Mouse (Mus musculus): ENCODE measurements around the gene Atp5d. TPM values are rescaled to one million over a fixed set of nuclear protein-coding genes. Genes with fewer than 3 reads are reported as not detected.

Atp5d gene
- total RNA-seq, 1 experiment = 226 TPM

DNA sequence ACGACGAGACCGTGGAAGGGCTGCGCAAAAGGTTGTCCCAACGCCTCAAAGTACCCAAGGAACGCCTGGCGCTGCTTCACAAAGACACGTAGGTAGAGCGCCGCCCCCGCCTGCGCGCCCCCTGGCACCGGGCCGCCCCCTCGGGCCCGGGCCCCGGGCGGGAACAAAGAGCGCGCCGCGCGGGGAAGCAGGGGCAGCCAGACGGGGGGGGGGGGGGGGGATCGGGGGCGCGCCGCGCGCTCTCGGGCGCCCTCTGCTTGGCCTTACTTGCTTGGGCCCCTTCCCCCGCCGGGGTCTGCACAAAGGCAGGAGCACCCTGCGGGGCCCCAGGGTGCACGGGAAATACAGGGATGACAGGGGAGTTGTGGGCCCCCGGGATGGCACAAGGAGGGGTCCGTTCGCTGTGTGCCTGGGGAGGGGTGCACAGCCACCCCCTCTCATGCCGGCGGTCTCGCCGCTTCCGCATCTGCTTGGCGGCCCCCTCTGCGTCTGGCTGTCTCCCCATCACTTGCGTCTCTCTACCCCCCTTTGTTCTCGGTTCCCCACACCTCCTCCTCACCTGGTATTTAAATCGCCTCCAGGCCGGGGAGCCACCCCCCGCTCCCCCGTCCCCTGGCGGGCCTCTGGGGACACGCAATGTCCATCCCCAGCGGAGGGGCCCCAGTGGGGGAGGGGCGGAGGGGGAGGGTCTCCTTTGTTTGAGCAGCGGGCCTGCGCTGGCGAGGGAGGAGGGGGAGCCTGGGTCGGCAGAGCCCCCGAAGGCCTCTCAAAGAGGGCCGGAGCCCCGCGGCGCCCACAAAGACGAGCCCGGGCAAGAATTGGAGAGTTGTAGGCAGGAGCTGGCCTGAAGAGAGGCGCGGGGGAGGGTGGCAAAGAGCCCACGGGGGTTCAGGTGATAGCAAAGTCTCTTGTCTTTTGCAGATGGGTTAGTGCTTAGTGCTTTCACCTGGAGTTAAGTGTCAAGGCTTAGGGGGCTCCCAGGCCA, 12.1 kb downstream of the Atp5d start:
- DNase-seq (ENCODE audit: low read depth, low spot score) = no peak
- in situ Hi-C loops (cut with MboI; ENCODE audit: low sequenced_read_pairs in 2 of 2, unreplicated experiment in 2 of 2) = no loop called here
- H3K36me3 ChIP-seq (ENCODE audit: control insufficient read depth, insufficient read depth, low read length, poor library complexity, severe bottlenecking) = peaks cover 48% of the 10 kb centered on the region
- no peak for TF ChIP-seq ZC3H11A (IDR thresholded peaks at IDR 0.05; ENCODE audit: borderline replicate concordance, low read depth, low read length)
- H3K4me3 ChIP-seq (ENCODE audit: insufficient read depth in 1 of 2, low read depth in 1 of 2, low read length in 2 of 2, poor library complexity in 1 of 2, severe bottlenecking in 1 of 2) = peak overlapping the region; percentile 80 to 89
- H3K27ac ChIP-seq (ENCODE audit: insufficient read depth, low read depth, low read length, poor library complexity, severe bottlenecking) = peak overlapping the region; percentile 75
- no peaks in the 10 kb centered on the region for H3K9me3 ChIP-seq (ENCODE audit: control insufficient read depth, insufficient read depth, low read depth, low read length)
- H3K4me1 ChIP-seq (ENCODE audit: control insufficient read depth in 2 of 2, insufficient read depth in 2 of 2, low read length in 2 of 2, poor library complexity in 1 of 2) = peaks cover 0 to 40% of the 10 kb centered on the region in 2 experiments; a peak in 2 of 4 replicates
- peak overlapping the region; percentile 83 for H3K9ac ChIP-seq (ENCODE audit: insufficient read depth, low read depth, low read length, poor library complexity, severe bottlenecking)

- Histone ChIP-seq H3K4me3 (ENCODE audit: insufficient read depth in 1 of 2, low read depth in 1 of 2, low read length in 2 of 2, poor library complexity in 1 of 2, severe bottlenecking in 1 of 2) (peak overlapping the region; percentile 80 to 89), H3K27ac (ENCODE audit: insufficient read depth, low read depth, low read length, poor library complexity, severe bottlenecking) (peak overlapping the region; percentile 75), H3K9me3 (ENCODE audit: control insufficient read depth, insufficient read depth, low read depth, low read length) (no peaks in the 10 kb centered on the region), H3K4me1 (ENCODE audit: control insufficient read depth in 2 of 2, insufficient read depth in 2 of 2, low read length in 2 of 2, poor library complexity in 1 of 2) (peaks cover 0 to 37% of the 10 kb centered on the region in 2 experiments; a peak in 3 of 4 replicates), H3K9ac (ENCODE audit: insufficient read depth, low read depth, low read length, poor library complexity, severe bottlenecking) (peak overlapping the region; percentile 83), H3K36me3 (ENCODE audit: control insufficient read depth, insufficient read depth, low read length, poor library complexity, severe bottlenecking) (peaks cover 52% of the 10 kb centered on the region)
- no peak for TF ChIP-seq ZC3H11A (IDR thresholded peaks at IDR 0.05; ENCODE audit: borderline replicate concordance, low read depth, low read length)
- no peak for TF ChIP-seq MAFK (IDR thresholded peaks at IDR 0.05; ENCODE audit: insufficient read depth, low read depth, low read length)
- no peak for TF ChIP-seq CHD2 (IDR thresholded peaks at IDR 0.05; ENCODE audit: low read depth, low read length)
- TF ChIP-seq HCFC1 (IDR thresholded peaks at IDR 0.05; ENCODE audit: borderline replicate concordance, insufficient read depth, low read length) = no peak
- TF ChIP-seq ZNF384 (IDR thresholded peaks at IDR 0.05; ENCODE audit: low read depth, low read length) = no peak
- no peak for DNase-seq (ENCODE audit: low read depth, low spot score)
- in situ Hi-C loops (cut with MboI; ENCODE audit: low sequenced_read_pairs in 2 of 2, unreplicated experiment in 2 of 2) = no loop called here
Measured at GRCm38 (mm10) chr10:80151211-80152034, 13.0 kb downstream of the Atp5d start.

GRCm38 (mm10) chr10:80152071-80152872, 13.8 kb downstream of the Atp5d start:
- peaks cover 0 to 31% of the 10 kb centered on the region in 2 experiments; a peak in 3 of 4 replicates for H3K4me1 ChIP-seq (ENCODE audit: control insufficient read depth in 2 of 2, insufficient read depth in 2 of 2, low read length in 2 of 2, poor library complexity in 1 of 2)
- H3K27ac ChIP-seq (ENCODE audit: insufficient read depth, low read depth, low read length, poor library complexity, severe bottlenecking) = peak overlapping the region; percentile 75
- H3K9ac ChIP-seq (ENCODE audit: insufficient read depth, low read depth, low read length, poor library complexity, severe bottlenecking) = peak overlapping the region; percentile 83; the same call in 1 of the 2 replicates
- TF ChIP-seq HCFC1 (IDR thresholded peaks at IDR 0.05; ENCODE audit: borderline replicate concordance, insufficient read depth, low read length) (no peak), ZC3H11A (IDR thresholded peaks at IDR 0.05; ENCODE audit: borderline replicate concordance, low read depth, low read length) (no peak), ZNF384 (IDR thresholded peaks at IDR 0.05; ENCODE audit: low read depth, low read length) (no peak), CHD2 (IDR thresholded peaks at IDR 0.05; ENCODE audit: low read depth, low read length) (no peak), MAFK (IDR thresholded peaks at IDR 0.05; ENCODE audit: insufficient read depth, low read depth, low read length) (no peak)
- H3K9me3 ChIP-seq (ENCODE audit: control insufficient read depth, insufficient read depth, low read depth, low read length) = no peaks in the 10 kb centered on the region
- peak overlapping the region; percentile 80 to 89 for H3K4me3 ChIP-seq (ENCODE audit: insufficient read depth in 1 of 2, low read depth in 1 of 2, low read length in 2 of 2, poor library complexity in 1 of 2, severe bottlenecking in 1 of 2)
- in situ Hi-C loops (cut with MboI; ENCODE audit: low sequenced_read_pairs in 2 of 2, unreplicated experiment in 2 of 2) = no loop called here
- no peak for DNase-seq (ENCODE audit: low read depth, low spot score)
- H3K36me3 ChIP-seq (ENCODE audit: control insufficient read depth, insufficient read depth, low read length, poor library complexity, severe bottlenecking) = peaks cover 60% of the 10 kb centered on the region

DNA sequence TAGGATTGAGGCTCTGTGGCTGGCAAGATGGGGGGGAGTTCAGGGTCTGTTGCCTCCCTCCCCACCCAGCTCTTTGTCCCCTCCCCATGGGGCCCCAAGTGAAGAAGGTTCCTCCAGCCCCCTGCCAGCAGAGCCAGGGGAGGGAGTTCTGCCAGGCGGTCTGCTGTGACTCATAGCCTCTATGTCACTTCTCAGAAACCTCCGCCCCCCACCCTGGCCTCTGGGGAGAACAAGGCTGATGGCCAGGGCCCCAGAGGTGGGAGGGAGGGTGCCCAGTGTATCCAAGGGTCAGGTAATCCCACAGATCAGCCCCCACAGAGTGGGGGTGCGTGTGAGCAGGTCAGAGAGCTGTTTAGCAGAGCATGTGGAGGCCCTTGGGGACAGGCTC, 14.4 kb downstream of the Atp5d start:
- Histone ChIP-seq H3K4me1 (ENCODE audit: control insufficient read depth in 2 of 2, insufficient read depth in 2 of 2, low read length in 2 of 2, poor library complexity in 1 of 2) (peaks cover 0 to 28% of the 10 kb centered on the region in 2 experiments; a peak in 3 of 4 replicates), H3K36me3 (ENCODE audit: control insufficient read depth, insufficient read depth, low read length, poor library complexity, severe bottlenecking) (peaks cover 60% of the 10 kb centered on the region), H3K27ac (ENCODE audit: insufficient read depth, low read depth, low read length, poor library complexity, severe bottlenecking) (no peak overlapping the region), H3K9ac (ENCODE audit: insufficient read depth, low read depth, low read length, poor library complexity, severe bottlenecking) (0 out of 2 replicates have a peak overlapping the region, but pooled peaks have one; percentile 36), H3K9me3 (ENCODE audit: control insufficient read depth, insufficient read depth, low read depth, low read length) (no peaks in the 10 kb centered on the region), H3K4me3 (ENCODE audit: insufficient read depth in 1 of 2, low read depth in 1 of 2, low read length in 2 of 2, poor library complexity in 1 of 2, severe bottlenecking in 1 of 2) (0 out of 4 replicates have a peak overlapping the region, but pooled peaks of 1 of the 2 experiments have one; percentile 89)
- no peak for DNase-seq (ENCODE audit: low read depth, low spot score)
- TF ChIP-seq MAFK (IDR thresholded peaks at IDR 0.05; ENCODE audit: insufficient read depth, low read depth, low read length) (no peak), CHD2 (IDR thresholded peaks at IDR 0.05; ENCODE audit: low read depth, low read length) (no peak), ZNF384 (IDR thresholded peaks at IDR 0.05; ENCODE audit: low read depth, low read length) (no peak), HCFC1 (IDR thresholded peaks at IDR 0.05; ENCODE audit: borderline replicate concordance, insufficient read depth, low read length) (no peak), ZC3H11A (IDR thresholded peaks at IDR 0.05; ENCODE audit: borderline replicate concordance, low read depth, low read length) (no peak)
- in situ Hi-C loops (cut with MboI; ENCODE audit: low sequenced_read_pairs in 2 of 2, unreplicated experiment in 2 of 2) = no loop called here
